Mouse (Mus musculus) heart, adult 8-10 months (tissue): ENCODE results near the gene Ltbp3. TPM values are rescaled to one million over a fixed set of nuclear protein-coding genes. Genes with fewer than 3 reads are reported as not detected.

Experiments used
- DNase-seq: peaks from one replicate; pipeline ENCODE4 v3.0.0; 2022; ENCODE audit warnings: low spot score
- total RNA-seq, 4 experiments: library from RNA; stranded (reverse); gene quantifications; 2 replicates each; pipeline ENCODE4 v1.2.4; 2022

Gene Ltbp3
- total RNA-seq, 4 experiments from 2014 or later = 28.2 to 33.1 (median 31.7) TPM

DNA sequence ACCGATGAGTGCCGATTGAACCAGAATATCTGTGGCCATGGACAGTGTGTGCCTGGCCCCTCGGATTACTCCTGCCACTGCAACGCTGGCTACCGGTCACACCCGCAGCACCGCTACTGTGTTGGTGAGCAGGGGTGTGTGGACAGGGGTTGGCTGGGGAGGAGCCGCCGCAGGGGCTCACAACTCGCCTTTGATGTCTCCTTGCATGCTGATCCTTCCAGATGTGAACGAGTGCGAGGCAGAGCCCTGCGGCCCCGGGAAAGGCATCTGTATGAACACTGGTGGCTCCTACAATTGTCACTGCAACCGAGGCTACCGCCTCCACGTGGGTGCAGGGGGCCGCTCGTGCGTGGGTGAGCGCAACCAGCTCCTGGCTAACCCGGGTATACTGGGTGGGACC lies 10.2 kb downstream of the Ltbp3 start:
- no peak for DNase-seq

DNA sequence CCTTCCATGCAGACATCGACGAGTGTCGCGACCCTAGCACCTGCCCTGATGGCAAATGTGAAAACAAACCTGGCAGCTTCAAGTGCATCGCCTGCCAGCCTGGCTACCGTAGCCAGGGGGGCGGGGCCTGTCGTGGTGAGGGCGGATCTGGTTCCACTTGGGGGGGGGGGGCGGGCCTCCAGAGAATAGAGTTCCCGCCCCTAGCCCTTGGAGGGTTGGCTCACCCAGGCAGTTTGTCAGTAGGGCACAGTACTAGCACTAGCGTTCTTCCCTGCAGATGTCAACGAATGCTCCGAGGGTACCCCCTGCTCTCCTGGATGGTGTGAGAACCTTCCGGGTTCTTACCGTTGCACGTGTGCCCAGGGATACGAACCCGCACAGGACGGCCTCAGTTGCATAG lies 11.0 kb downstream of the Ltbp3 start:
- DNase-seq = no peak

- DNase-seq = no peak
Observed at GRCm38 (mm10) chr19:5756321-5756985, 15.7 kb downstream of the Ltbp3 start.

DNA sequence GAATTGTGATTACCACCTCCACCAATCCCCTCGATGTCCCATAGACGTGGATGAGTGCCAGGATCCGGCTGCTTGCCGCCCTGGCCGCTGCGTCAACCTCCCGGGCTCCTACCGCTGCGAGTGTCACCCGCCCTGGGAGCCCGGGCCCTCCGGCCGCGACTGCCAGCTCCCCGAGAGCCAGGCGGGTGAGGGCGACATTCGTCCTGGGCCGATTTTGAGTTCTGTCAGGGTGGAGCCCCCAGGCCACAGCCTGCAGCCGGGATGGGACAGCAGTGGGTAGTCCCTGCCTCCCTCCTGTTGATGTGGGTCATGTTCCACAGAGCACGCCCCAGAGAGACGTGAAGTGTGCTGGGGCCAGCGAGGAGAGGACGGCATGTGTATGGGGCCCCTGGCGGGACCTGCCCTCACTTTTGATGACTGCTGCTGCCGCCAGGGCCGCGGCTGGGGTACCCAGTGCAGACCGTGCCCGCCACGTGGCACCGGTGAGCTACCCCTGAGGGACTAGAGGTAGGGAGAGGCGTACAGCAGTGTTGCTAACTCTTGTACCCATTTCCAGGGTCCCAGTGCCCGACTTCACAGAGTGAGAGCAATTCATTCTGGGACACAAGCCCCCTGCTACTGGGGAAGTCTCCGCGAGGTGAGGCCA lies 16.4 kb downstream of the Ltbp3 start:
- no peak for DNase-seq

DNA sequence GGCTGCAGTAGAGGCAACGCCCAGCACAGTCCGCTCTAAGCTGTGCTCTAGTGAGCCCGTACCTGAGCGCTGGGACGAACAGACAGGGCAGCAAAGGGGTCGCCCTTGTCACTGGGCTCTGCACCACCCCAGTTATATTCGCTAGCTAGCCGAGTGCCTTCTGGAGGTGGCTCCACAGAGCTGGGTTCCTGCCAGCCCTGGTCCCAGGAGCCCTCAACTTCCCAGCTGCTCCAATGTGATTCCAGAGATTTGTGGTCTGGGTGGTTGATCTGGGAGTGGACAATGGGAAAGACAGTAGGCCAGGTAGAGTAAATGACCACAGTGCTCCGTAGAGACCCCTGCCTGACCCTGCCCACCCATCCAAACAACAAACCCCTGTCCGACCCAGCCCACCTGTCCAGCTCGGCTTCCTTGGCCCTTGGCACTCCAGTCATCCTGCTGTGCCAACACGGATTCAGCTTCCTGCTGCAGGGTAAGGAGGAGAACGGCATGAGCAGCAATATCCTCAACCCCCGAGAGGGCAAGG lies 18.2 kb downstream of the Ltbp3 start:
- no peak for DNase-seq

DNA sequence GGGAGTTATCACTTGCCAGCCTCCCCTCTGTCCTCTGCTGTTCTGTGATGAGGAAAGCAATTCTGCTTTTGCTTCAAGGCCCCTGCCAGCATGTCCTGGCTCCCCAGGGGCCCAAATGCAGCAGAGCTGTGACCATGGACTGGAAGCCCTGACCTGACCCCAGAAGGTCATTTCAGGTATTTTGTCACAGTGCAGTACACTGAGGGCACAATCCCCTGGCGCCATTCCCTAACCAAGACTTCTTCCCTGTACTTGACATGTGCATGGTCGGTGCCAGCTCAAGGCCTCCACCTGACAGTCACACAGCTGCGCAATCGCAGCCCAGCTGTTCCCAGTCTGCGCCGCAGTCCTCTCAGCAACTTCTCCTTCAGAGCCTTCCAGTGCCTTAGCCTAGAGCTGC lies 22.5 kb downstream of the Ltbp3 start:
- DNase-seq = no peak

GRCm38 (mm10) chr19:5767271-5767670 lies 26.6 kb downstream of the Ltbp3 start:
- no peak for DNase-seq

GRCm38 (mm10) chr19:5770311-5770710 lies 29.6 kb downstream of the Ltbp3 start:
- no peak for DNase-seq

DNA sequence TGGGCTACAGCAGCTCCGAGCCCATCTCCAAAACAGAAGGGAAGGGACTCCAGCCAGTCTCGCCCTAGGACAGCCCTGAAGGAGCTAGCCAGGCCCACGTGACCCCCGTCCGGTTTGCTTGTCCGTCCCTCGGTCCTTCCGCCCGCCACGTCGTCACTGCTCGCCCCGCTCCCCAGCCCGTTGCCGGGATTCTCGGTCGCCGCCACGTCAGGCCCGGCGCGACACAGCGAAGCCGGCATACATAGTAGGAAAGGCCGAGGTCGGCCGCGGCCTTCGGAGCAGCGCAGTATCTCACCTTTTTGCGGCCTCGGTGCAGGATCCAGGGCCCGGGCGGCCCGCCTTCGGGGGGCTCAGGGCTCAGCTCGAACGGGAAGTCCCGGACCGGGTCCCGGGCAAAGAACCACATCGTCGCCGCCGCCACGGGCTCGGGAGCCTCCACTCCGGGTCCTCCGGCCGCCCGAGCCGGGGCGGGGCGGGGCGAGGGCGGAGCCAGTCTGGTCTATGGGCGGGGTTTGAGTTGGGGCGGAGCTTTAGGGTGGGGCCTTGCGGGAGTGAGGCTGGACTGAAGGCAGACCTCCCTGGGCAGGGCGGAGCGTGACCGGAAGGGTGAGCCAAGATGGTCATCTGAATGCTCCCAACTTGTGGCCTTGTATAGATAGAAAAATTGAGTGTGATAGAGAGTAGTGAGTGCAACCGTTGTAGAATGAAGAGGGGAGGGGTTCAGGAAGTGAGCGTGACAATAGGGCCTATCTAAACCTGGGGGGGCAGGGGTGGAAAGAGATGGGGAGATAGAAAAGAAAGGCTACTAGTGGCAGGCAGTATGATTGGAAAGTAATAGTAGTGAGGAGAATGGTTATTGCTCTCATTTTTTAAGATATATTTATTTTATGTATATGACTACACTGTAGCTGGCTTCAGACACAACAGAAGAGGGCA lies 30.5 kb downstream of the Ltbp3 start, which contains the start of gene Scyl1:
Gene Scyl1, minus strand, starts transcription at position 495 of the 936 bp plus-strand sequence.
- DNase-seq = peak; percentile 96

GRCm38 (mm10) chr19:5777387-5778032 lies 36.8 kb downstream of the Ltbp3 start:
- DNase-seq = no peak

- no peak for DNase-seq
Observed at GRCm38 (mm10) chr19:5778312-5778711, 37.6 kb downstream of the Ltbp3 start.

- DNase-seq = peak; percentile 21
Observed at GRCm38 (mm10) chr19:5780203-5780602, 39.5 kb downstream of the Ltbp3 start.

DNA sequence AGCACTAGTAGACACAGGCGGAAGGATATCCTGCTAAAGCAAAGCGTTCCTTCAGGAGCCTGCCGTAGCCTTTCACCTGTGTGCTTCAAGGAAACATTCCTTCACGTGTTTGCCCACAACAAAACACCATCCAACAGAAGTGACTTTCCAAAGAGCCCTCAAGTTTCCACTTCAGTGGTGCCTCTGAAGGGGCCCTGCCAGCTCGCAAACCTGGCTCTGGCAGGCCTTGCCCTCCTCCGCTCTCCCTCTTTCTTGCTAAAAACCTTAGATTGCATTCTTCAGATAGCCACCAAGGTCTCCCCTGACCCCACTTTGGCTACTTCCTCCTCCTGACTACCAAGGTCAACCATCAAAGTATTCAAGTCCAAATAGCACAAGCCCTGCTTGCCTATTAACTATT lies 40.8 kb downstream of the Ltbp3 start:
- DNase-seq = no peak

DNA sequence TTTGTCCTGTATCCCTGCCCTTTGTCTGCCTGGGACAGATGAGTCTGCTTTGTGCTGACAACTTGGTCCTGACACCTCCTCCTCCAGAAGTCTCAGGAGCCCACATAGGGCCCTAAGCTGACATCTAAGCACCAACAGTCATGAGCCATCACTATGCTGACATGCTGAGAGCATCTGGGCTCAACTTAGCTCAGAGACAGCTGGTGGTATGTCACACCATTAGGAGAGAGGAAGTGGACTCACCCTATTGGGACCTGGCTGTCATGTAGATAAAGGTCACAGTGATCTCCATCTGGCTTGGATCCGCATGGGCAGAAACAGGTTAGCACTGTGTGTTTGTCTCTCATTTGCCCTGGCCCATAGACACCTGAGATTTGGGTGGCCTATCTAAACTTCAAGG lies 41.4 kb downstream of the Ltbp3 start:
- DNase-seq = no peak

DNA sequence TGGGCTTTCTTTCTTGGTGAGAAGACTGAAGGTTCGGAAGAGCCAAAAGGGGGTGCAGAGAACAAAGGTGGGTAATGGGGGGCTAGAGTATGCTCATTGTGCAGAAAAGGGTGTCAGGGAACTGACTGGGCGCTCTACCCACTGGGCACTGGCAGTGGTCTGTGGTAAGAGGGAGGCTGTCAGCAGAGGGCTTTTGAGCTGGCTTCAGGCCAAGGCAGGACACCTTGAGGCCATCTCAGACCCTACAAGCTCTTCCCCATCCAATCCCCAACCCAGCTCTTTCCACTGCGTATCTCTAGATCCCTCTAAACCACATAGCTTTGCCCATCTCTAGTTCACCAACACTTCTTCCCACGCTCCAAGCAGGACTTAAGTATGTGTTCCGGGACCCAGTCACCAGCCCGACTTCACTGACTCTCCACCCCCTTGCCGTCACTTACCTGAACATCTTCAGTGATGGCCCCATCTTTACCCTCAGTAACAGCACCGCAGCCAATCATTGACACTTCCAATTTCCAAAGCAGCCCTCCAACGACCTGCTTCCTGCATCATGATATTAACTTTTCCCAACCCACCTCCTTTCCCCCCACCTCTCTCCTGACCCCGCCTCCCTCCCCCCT lies 44.4 kb downstream of the Ltbp3 start:
- DNase-seq = no peak

GRCm38 (mm10) chr19:5786441-5787114 lies 45.9 kb downstream of the Ltbp3 start:
- DNase-seq = peak; percentile 89

DNA sequence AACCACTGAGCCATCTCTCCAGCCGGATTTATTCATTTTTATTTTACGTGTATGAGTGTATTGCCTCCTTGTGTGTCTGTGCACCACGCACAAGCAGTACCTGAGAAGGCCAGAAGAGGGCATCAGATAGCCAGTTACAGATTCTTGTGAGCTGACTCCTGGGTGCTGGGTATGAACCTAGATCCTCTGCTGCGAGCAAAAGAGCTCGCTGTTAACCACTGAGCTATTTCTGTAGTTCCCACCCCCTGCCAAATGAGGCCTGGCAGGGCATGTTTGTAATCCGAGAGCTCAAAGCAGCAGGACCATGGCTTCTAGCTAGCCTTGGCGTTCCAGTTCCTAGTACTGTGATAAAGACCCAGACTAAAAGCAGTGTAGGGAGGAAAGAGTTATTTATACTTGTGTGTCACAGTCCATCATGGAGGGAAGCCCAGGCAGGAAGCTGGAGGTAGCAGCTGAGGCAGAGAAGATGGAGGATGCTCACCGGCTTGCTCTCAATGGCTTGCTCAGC lies 46.5 kb downstream of the Ltbp3 start:
- DNase-seq = peak; percentile 89

DNA sequence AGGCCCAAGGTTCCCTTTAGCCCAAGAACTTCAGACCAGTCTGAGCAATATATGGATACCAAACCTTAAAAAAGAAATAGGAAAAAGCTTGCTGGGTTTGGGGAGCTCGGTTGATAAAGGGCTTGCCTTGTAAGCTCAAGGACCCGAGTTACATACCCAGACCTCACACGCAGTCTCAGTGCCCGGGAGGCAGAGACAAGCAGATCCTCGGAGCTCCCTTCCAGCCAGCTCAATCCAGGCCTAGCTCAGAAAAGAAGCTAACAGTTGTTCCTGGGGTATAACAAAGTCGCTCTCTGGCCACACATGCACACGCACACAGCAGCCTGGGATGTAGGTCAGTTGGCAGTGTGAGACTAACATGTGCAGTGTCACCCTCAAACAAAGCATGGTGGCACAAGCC lies 47.2 kb downstream of the Ltbp3 start:
- no peak for DNase-seq

DNA sequence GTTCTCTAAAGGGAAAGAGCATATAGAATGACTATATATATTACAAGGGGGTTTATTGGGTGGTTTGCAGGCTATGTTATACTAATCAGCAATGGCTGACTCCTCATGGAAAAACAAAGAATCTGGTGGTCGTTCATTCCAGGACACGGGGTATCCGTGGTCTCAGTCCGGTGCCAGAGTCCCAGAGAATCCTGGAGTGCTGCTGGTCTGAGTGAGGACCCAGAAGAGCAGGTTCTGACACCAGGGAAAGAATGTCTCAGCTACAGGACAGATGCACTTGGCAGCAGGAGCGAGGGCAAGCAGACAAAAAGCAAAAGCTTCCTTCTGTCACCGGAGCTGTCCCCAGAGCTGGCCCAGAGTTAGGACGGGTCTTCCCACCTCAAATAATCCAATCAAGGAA lies 47.9 kb downstream of the Ltbp3 start:
- no peak for DNase-seq

DNA sequence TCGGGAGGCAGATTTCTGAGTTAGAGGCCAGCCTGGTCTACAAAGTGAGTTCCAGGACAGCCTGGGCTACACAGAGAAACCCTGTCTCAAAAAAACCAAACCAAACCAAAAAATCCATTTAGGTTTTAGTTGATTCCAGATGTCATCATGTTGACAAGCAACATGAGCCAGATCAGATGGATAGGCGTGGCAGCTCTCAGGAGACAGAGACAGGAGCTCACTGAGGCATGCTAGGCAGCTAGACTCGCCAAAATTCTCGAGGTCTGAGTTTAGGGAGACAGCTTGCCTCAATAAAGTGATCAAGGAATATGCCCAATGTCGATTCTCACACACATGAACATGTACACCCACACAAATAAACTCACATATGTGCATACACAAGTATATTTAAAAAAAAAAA lies 48.4 kb downstream of the Ltbp3 start:
- no peak for DNase-seq
